Mouse (Mus musculus): ENCODE measurements at regions not wholly inside any gene's neighbourhood (a gene's known extent, or its start where the extent isn't known, plus 50 kb on each side); places are given as distances from the start of the nearest gene placed in this dataset.

DNA sequence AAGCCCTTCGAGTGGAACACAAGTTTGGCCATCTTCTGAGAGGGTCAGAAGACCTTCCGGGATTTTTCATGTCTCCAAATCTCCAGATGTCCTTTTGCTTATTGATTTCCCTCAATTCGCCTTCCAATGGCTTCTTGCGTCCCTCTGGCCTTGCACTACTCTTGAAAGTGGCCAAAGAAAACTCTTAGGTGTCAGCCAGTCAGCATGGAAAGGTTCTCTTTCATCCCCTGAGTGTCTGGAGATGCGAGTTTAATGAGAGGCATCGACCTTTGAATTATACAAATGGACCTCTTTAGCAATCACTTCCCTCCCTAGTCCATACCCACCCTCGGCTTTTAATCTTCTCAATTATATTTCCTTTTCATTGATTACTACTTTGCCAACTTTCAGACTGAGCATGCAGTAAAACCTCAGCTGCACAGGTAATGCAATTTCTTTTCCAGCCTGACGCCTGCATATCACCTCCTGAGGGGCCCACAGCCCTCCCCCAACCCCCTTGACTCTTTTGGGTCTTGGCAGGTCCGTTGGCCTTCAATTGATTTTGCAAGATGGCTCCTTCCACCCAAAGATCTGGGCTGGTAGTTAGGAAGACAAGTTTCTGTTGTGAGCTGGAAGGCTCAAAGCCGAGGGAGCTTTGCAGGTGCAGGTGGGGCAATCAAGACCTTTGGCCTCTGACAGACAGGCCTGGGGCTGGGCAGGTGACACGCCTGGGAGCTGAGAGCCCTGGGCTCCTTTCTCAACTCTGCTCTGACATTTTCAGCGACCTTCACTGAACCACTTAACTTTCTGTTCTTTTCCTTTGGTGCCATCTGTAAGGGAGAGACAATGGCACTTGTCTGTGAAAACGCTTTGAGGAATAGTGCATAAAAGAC is 461.8 kb downstream of the Ccdc171 start:
- no peak for DNase-seq

DNA sequence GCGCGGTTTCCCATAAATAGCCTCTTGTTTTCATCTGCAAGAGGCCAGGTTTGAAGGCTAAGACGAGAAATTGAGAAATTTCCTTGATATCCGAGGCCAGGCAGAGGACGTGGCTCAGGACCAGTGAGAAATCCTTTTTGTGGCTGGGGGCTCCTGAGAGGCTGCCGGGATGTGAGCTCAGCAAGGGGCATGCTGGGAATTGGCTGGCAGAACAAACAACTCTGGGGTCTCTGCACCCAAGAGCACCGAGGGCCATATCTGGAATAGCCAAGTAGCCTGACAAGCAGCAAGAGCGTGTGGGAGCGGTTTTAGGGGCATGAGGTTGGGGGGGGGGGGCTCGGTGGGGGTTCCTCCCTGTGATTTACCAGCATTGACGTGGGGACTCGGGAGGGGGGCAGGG is 462.5 kb downstream of the Ccdc171 start:
- DNase-seq, result no peak

- DNase-seq, result no peak
Measured at GRCm38 (mm10) chr4:83988314-83988713, 463.0 kb downstream of the Ccdc171 start.

DNA sequence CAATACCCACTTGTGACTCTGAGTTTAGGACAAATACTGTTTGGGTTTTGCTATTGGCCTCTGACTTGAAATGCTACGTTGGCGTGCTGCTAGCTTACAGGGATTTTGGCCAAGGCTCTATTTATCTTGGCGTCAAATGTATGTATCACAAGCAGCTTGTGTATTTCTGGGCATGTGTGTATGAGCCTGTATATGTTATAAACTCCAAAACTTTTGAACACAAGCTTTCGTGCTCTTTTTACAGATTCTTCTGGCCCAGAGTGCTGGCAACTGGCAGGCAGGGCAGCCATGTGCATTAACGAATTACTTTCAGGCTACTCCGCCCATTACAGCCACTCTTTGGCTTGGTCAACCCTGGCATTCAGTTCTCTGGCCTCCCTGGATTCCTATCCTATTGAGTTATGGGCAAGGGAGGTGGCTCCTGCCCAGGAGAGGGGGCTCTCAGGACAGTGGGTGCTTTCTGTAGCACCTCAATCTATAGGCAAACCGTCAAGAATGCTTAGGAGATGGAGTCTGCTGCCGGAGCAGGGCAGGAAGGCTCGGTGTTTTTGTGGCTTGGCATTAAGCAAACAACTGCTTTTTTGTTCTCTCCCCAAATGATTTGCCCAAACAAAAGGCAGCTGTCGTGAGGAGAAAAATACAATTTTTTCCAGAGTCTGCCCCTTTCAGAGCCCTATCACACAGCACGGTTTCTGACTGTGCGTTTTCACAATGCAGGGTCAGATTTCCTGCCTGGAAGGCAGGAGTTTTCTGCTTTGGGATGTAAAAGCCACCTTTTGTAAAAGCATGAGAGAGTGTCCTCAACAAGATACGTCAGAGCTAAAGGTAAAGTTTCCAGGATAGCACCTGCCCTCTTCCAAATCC is 465.0 kb downstream of the Ccdc171 start:
- no peak for DNase-seq

DNA sequence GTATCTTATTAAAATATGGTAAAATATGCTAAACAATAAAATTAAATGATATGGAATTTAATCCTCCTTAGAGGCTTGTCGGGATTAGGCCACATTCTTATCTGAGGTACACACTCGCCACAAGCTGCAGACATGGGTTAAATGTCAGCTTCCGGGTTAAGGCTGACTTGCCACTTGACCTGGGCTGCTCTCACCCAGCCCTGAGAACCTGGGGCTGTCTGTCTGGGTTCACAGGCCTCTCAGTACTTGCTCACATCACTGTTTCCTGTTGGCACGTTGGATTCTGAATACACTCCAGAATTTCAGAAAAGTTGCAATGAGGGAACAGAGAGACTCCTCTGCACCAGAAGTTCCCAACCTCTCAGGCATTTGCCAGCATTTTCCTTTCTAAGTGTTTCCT is 465.9 kb downstream of the Ccdc171 start:
- DNase-seq, result no peak

- DNase-seq, result no peak
Measured at GRCm38 (mm10) chr4:83997079-83997478, 471.7 kb downstream of the Ccdc171 start.

DNA sequence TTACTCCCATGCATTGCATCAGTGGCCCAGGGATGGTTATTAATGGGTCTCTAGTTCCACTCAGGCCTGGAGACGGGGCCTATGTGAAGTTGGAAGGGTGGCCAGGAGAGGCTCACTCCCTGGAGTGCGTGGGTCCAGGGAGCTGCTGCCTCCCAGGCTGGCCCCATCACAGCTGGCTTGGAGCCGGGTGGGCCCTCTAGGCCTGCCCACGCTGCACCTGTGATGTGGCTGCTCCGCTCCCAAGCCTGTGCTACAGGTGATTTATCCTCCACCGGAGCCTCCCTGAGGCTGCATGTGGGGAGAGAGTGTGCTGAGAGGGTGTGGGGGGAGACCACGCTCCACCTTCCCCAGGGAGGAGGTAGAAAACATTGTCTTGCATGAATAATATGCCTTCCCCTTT is 476.3 kb downstream of the Ccdc171 start:
- no peak for DNase-seq

- no peak for DNase-seq
Measured at GRCm38 (mm10) chr4:84004055-84004778, 478.9 kb downstream of the Ccdc171 start.

DNA sequence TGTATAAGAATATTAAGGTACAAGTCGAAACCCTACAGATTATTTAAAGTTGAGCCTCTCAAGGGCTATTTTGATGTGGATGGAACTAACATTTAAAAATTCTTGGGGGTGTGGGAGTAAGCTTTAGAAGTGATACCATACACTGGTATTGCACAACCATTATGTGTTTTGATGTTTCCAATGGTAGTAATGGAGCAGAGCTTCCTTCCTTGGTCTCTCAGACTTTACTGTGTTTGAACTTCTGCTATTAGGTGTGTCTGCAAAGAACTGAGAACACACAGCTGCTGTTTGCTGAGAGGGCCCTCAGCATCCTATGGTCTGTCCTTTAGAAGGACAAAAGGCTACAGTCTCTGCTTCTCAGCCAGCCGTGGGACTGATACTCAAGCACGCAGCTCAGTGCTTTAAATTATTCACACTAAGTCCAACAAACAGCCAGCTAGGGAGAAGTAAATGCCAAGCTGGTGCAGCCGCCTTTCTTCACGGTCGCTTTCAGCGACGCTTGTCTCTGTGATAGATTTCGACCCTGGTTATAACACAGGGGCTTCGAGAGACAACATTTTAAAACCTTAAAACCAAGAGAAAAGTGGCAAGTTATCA is 479.5 kb downstream of the Ccdc171 start:
- DNase-seq, result no peak

GRCm38 (mm10) chr4:84011941-84012340 is 486.6 kb downstream of the Ccdc171 start:
- no peak for DNase-seq

DNA sequence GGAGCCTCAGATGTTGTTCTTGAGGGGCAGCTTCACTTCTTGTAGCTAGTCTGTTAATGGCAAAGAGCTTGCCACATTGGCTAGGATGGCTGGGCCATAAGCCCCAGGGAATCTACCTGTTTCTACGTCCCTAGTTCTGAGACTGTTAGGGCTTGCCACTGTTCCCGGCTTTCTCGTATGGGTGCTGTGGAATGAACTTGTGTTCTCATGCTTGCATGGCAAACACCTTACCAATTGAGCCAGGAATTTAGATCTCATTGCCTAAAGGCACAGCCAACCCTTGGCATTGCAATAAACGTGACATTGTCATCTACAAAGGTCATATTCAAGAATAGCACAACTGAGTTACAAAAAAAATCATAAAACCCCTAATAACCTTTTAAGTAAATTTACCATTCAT is 489.8 kb downstream of the Ccdc171 start:
- no peak for DNase-seq

GRCm38 (mm10) chr4:84015552-84016169 is 490.3 kb downstream of the Ccdc171 start:
- DNase-seq, result no peak

DNA sequence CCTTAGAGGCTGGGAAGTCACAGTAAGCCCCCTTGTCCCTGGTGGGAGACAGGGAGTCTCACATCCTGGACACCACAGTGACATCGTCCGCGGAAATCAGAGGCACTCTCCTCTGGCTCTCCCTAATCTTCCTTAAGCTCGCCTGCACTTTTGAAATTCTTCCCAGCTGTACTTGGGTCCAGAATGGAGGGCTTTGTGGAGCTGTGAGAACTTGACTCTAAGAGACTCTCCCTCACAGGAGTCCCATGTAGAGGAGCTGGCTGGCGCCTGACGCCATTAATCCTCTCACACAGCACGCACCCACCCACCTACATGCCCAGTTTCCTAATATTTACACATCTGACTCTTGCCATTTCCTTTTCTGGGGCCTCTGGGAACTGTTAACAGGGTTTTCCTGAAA is 492.8 kb downstream of the Ccdc171 start:
- DNase-seq, result no peak

GRCm38 (mm10) chr4:84018774-84019173 is 493.4 kb downstream of the Ccdc171 start:
- no peak for DNase-seq

DNA sequence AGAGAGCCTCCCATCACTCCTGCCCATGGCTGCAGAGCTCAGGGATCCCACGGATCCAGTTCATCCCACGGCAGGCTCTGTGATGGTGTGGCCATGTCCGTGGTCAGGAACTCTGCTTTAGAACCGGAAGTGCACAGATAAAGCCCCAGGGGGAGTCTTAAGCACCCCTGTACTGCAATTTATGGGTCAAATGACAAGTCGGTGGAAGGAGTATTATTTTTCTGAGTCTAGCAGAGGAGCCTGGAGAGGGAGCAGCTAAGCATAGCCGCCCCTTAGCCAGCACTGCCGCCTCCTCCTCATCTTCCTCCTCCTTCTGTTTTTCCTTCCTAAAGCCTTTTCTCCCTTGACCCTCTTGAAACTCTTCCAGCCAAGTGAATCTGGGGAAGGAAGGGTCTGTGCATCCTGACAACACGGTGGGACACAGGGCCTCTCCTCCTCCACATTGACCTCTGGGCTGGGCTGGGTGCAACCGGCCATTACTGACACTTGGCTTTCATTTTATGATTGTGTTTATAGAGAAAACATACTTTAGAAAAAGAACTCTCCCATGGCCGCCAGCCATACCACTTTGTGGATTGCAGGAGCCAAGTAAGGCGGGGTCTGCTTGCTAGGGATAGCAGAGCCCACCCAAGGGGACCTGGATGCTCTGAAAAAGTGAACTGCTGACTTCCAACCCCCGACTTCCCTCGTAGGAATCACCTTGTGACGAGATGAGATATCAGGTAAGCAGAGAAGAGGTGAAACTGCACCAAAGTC is 494.3 kb downstream of the Ccdc171 start:
- DNase-seq, result no peak

DNA sequence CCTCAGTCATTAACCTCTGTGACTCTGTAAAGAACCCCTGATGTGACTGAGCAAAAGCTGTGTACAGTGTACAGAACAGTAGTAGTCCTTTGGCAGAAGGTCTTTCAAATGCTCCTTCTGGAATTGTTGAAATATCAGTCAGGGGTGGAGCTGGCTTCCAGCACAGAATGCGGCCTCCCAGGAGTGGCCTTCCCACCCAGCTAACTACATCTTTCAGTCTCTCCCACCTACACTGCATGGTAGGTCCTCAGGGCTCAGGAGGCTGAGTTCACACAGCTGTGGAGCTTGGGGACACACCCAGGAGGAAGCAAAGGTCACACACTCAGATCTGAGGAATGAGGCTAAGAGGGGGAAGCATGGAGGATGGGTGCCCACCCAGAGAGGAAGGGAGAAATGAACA is 495.3 kb downstream of the Ccdc171 start:
- DNase-seq, result no peak

GRCm38 (mm10) chr4:84022323-84022722 is 497.0 kb downstream of the Ccdc171 start:
- DNase-seq, result no peak

- no peak for DNase-seq
Measured at GRCm38 (mm10) chr4:84026144-84026543, 500.8 kb downstream of the Ccdc171 start.

GRCm38 (mm10) chr4:84028120-84028519 is 502.8 kb downstream of the Ccdc171 start:
- DNase-seq, result no peak

GRCm38 (mm10) chr4:84030916-84031315 is 505.6 kb downstream of the Ccdc171 start:
- no peak for DNase-seq

DNA sequence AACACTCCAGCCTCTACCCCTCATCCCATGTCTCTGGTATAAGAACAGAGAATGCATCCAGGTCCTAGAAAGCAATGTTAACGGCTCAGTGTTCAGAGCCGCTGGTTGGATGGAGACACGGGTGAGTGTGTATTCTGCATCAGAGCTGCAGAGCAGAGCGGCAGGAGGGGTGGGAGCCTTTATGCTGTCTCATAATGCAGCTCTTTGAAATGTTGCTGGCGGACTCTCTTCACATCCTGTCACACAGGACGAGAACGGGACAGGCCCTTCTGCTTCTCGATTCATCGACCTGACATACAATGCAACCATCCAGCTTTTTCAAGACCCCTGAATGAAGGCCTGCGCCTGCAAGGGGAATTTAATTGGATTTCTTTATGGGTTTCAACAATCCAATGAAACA is 507.2 kb downstream of the Ccdc171 start:
- DNase-seq, result no peak

DNA sequence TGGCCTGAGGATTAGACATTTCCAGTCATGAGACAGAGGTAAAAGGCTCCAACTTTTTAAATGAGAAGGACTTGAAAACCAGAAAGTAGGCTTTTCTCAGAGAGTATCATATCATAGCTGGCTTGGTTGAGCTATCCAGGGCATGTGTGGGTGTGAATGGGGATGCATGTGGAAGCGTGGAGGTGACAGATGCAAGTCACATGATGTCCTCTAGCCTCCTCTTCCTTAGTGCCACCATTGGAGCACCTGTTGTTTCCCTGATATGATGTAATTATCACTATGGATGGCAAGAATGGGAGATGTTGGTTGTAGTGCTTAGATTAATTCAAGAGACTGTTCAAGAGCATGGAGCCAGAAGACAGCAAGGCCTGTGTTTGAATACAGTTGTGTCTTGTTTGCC is 510.0 kb downstream of the Ccdc171 start:
- DNase-seq, result no peak
